ENCODE assay signal across 34 mouse cellular contexts in genomic region chr10:42095986-42096385, GRCm38 (mm10).
"Had no signal": no experiment of that assay in that cellular context is flagged by ENCODE, and none has a peak within 500 bp of the region (broad histone marks: within the 10 kb centered on the region; RNA-seq: fewer than 3 reads in every experiment).

No protein-coding gene starts in this region.

- H3K27ac ChIP-seq: heart, embryonic 13.5 days; heart, embryonic 15.5 days; hindbrain, embryonic 10.5 days; hindbrain, embryonic 12.5 days; hindbrain, embryonic 13.5 days; hindbrain, embryonic 14.5 days; hindbrain, embryonic 15.5 days; hindbrain, postnatal 0 days; intestine, embryonic 15.5 days; kidney, embryonic 15.5 days; kidney, postnatal 0 days; layer of hippocampus, adult 2 months; left cerebral cortex, adult 2 months had no signal

- H3K9ac ChIP-seq: heart, embryonic 12.5 days; heart, embryonic 13.5 days; heart, embryonic 15.5 days; hindbrain, embryonic 12.5 days; hindbrain, embryonic 13.5 days; hindbrain, embryonic 14.5 days; hindbrain, embryonic 15.5 days; intestine, embryonic 15.5 days; kidney, embryonic 15.5 days had no signal

- H3K27me3 ChIP-seq: heart, embryonic 12.5 days; heart, embryonic 13.5 days; heart, embryonic 15.5 days; hindbrain, embryonic 12.5 days; hindbrain, embryonic 13.5 days; hindbrain, embryonic 15.5 days; intestine, embryonic 15.5 days; kidney, embryonic 15.5 days had no signal

- H3K4me3 ChIP-seq: heart, embryonic 12.5 days; heart, embryonic 13.5 days; heart, embryonic 15.5 days; hindbrain, embryonic 10.5 days; hindbrain, embryonic 12.5 days; hindbrain, embryonic 13.5 days; hindbrain, embryonic 15.5 days; intestine, embryonic 15.5 days; kidney, embryonic 15.5 days; layer of hippocampus, adult 2 months; left cerebral cortex, adult 2 months had no signal

- H3K9me3 ChIP-seq: heart, embryonic 12.5 days; heart, embryonic 13.5 days; heart, embryonic 15.5 days; hindbrain, embryonic 10.5 days; hindbrain, embryonic 12.5 days; hindbrain, embryonic 13.5 days; hindbrain, embryonic 15.5 days; intestine, embryonic 15.5 days; kidney, embryonic 15.5 days had no signal

- DNase-seq: heart, postnatal 10 days; heart, postnatal 14 days; heart, postnatal 36 days; heart, postnatal 4 days; kidney, adult 11 months; kidney, adult 18-20 months; kidney, adult 2 months; kidney, adult 8-10 months; kidney, adult 9 months; kidney, postnatal 10 days; kidney, postnatal 14 days; kidney, postnatal 25 days; kidney, postnatal 36 days; kidney, postnatal 4 days; layer of hippocampus, adult 9-11 months; layer of hippocampus, postnatal 36 days had no signal

- H3K36me3 ChIP-seq: heart, embryonic 12.5 days; heart, embryonic 13.5 days; heart, embryonic 15.5 days; hindbrain, embryonic 10.5 days; hindbrain, embryonic 12.5 days; hindbrain, embryonic 13.5 days; hindbrain, embryonic 15.5 days; intestine, embryonic 15.5 days; kidney, embryonic 15.5 days had no signal

- H3K4me1 ChIP-seq: intestine, embryonic 15.5 days had no signal

- ATAC-seq: hindbrain, embryonic 16.5 days; hindbrain, postnatal 0 days; inflammation-experienced regulatory T-cells, adult 6 months; intestine, embryonic 15.5 days; intestine, embryonic 16.5 days; intestine, postnatal 0 days had no signal

- H3K4me2 ChIP-seq: heart, embryonic 12.5 days; heart, embryonic 13.5 days; heart, embryonic 15.5 days; hindbrain, embryonic 12.5 days; hindbrain, embryonic 13.5 days; hindbrain, embryonic 14.5 days; hindbrain, embryonic 15.5 days; intestine, embryonic 15.5 days; kidney, embryonic 15.5 days had no signal
